Mouse (Mus musculus) ES-E14 (cell line): ENCODE measurements around the gene Iqschfp. TPM values are rescaled to one million over a fixed set of nuclear protein-coding genes. Genes with fewer than 3 reads are reported as not detected.

Experiments
- DNase-seq: peaks from one replicate; pipeline ENCODE4 v3.0.0-alpha.2; 2013; ENCODE audit warnings: low read depth, low spot score
- H3K27ac ChIP-seq: 2 replicates; pipeline ENCODE4 v1.5.1; 2012; ENCODE audit warnings: low read depth, mild to moderate bottlenecking, low read length, moderate library complexity, mixed read lengths; ENCODE audit not compliant: poor library complexity, insufficient read depth, severe bottlenecking
- H3K36me3 ChIP-seq: 2 replicates; pipeline ENCODE4 v1.6.1; 2012; ENCODE audit warnings: mild to moderate bottlenecking, low read length, moderate library complexity, mixed read lengths; ENCODE audit not compliant: control insufficient read depth, poor library complexity, insufficient read depth, severe bottlenecking
- H3K4me1 ChIP-seq, 2 experiments: fragments of 150-350 bp in 1 of 2; sonication (generic) in 1 of 2; 2 replicates each; pipeline ENCODE4 v1.6.1; 2012; ENCODE audit warnings: low read length in 2 of 2, mild to moderate bottlenecking in 1 of 2, mixed read lengths in 1 of 2; ENCODE audit not compliant: control insufficient read depth in 2 of 2, insufficient read depth in 2 of 2, poor library complexity in 1 of 2
- H3K4me3 ChIP-seq, 2 experiments: fragments of 150-350 bp in 1 of 2; sonication (generic) in 1 of 2; 2 replicates each; pipeline ENCODE4 v1.5.1; 2012; ENCODE audit warnings: low read length in 2 of 2, low read depth in 1 of 2, mild to moderate bottlenecking in 1 of 2, mixed read lengths in 1 of 2; ENCODE audit not compliant: insufficient read depth in 1 of 2, poor library complexity in 1 of 2, severe bottlenecking in 1 of 2
- H3K9ac ChIP-seq: 2 replicates; pipeline ENCODE4 v1.6.1; 2012; ENCODE audit warnings: low read depth, mild to moderate bottlenecking, low read length, mixed read lengths; ENCODE audit not compliant: poor library complexity, insufficient read depth, severe bottlenecking
- H3K9me3 ChIP-seq: fragments of 150-350 bp; sonication (generic); 2 replicates; pipeline ENCODE4 v1.6.1; 2012; ENCODE audit warnings: low read depth, mild to moderate bottlenecking, low read length; ENCODE audit not compliant: control insufficient read depth, insufficient read depth
- CHD2 ChIP-seq: IDR thresholded peaks from 2 replicates; pipeline ENCODE4 v1.6.1; 2014; ENCODE audit warnings: mild to moderate bottlenecking, low read depth, low read length, inconsistent platforms
- HCFC1 ChIP-seq: IDR thresholded peaks from 2 replicates; pipeline ENCODE4 v1.6.1; 2012; ENCODE audit warnings: low read length, inconsistent platforms, borderline replicate concordance; ENCODE audit not compliant: insufficient read depth
- MAFK ChIP-seq: IDR thresholded peaks from 2 replicates; pipeline ENCODE4 v1.6.1; 2014; ENCODE audit warnings: mild to moderate bottlenecking, low read depth, low read length, inconsistent platforms; ENCODE audit not compliant: insufficient read depth
- ZC3H11A ChIP-seq: IDR thresholded peaks from 2 replicates; pipeline ENCODE4 v1.6.1; 2012; ENCODE audit warnings: low read depth, mild to moderate bottlenecking, inconsistent platforms, low read length, borderline replicate concordance
- ZNF384 ChIP-seq: IDR thresholded peaks from 2 replicates; pipeline ENCODE4 v1.6.1; 2012; ENCODE audit warnings: low read depth, low read length, inconsistent platforms
- in situ Hi-C, 2 experiments: fragments of 600-800 bp; cut with MboI; formaldehyde crosslinking; loops; one replicate each; pipeline ENCODE4 v1.15.1; 2025; ENCODE audit warnings: low sequenced_read_pairs in 2 of 2, inconsistent platforms in 1 of 2; ENCODE audit not compliant: unreplicated experiment in 2 of 2
- total RNA-seq: library from RNA; depleted of rRNA; stranded (reverse); fragments of 300-350 nt; gene quantifications from 2 replicates; pipeline ENCODE4 v1.2.3, GENCODE M21; 2012

Gene Iqschfp
- total RNA-seq, 1 experiment, result not detected

GRCm38 (mm10) chr3:68662386-68662785, 770.4 kb downstream of the Iqschfp start:
- no peaks in the 10 kb centered on the region for H3K4me1 ChIP-seq
- H3K9ac ChIP-seq, result no peak overlapping the region
- no peaks in the 10 kb centered on the region for H3K36me3 ChIP-seq
- in situ Hi-C loops, result no loop called here
- DNase-seq, result no peak
- H3K4me3 ChIP-seq, result no peak overlapping the region
- H3K27ac ChIP-seq, result no peak overlapping the region
- no peak for TF ChIP-seq ZNF384
- TF ChIP-seq ZC3H11A, result no peak
- H3K9me3 ChIP-seq, result no peaks in the 10 kb centered on the region

GRCm38 (mm10) chr3:68664337-68664736, 772.3 kb downstream of the Iqschfp start:
- no peak overlapping the region for H3K9ac ChIP-seq
- H3K4me3 ChIP-seq, result no peak overlapping the region
- H3K4me1 ChIP-seq, result no peaks in the 10 kb centered on the region
- DNase-seq, result no peak
- in situ Hi-C loops, result no loop called here
- H3K27ac ChIP-seq, result no peak overlapping the region
- no peaks in the 10 kb centered on the region for H3K9me3 ChIP-seq
- no peaks in the 10 kb centered on the region for H3K36me3 ChIP-seq
- no peak for TF ChIP-seq HCFC1
- no peak for TF ChIP-seq ZNF384
- no peak for TF ChIP-seq ZC3H11A
- no peak for TF ChIP-seq CHD2
- TF ChIP-seq MAFK, result no peak

- H3K4me1 ChIP-seq, result no peaks in the 10 kb centered on the region
- no peaks in the 10 kb centered on the region for H3K9me3 ChIP-seq
- in situ Hi-C loops, result no loop called here
- DNase-seq, result no peak
- H3K9ac ChIP-seq, result no peak overlapping the region
- TF ChIP-seq HCFC1, result no peak
- TF ChIP-seq MAFK, result no peak
- no peak for TF ChIP-seq ZNF384
- TF ChIP-seq ZC3H11A, result no peak
- no peak for TF ChIP-seq CHD2
- no peaks in the 10 kb centered on the region for H3K36me3 ChIP-seq
- H3K4me3 ChIP-seq, result no peak overlapping the region
- no peak overlapping the region for H3K27ac ChIP-seq
Measured at GRCm38 (mm10) chr3:68666377-68666776, 774.3 kb downstream of the Iqschfp start.

- no peak for DNase-seq
- Histone ChIP-seq H3K4me3 (no peak overlapping the region), H3K9me3 (no peaks in the 10 kb centered on the region), H3K36me3 (no peaks in the 10 kb centered on the region), H3K27ac (no peak overlapping the region), H3K4me1 (no peaks in the 10 kb centered on the region), H3K9ac (no peak overlapping the region)
- TF ChIP-seq HCFC1 (no peak), MAFK (no peak), ZNF384 (no peak), CHD2 (no peak), ZC3H11A (no peak)
- in situ Hi-C loops, result no loop called here
Measured at GRCm38 (mm10) chr3:68667852-68668251, 775.8 kb downstream of the Iqschfp start.

GRCm38 (mm10) chr3:68669418-68669974, 777.5 kb downstream of the Iqschfp start:
- in situ Hi-C loops, result no loop called here
- Histone ChIP-seq H3K4me1 (no peaks in the 10 kb centered on the region), H3K9ac (no peak overlapping the region), H3K9me3 (no peaks in the 10 kb centered on the region), H3K36me3 (no peaks in the 10 kb centered on the region), H3K4me3 (no peak overlapping the region), H3K27ac (no peak overlapping the region)
- no peak for TF ChIP-seq ZC3H11A
- no peak for DNase-seq
